Mouse (Mus musculus) bone marrow, adult 2 months (tissue): ENCODE results near the gene Grhl3. TPM values are rescaled to one million over a fixed set of nuclear protein-coding genes. Genes with fewer than 3 reads are reported as not detected.

Experiments
- H3K27ac ChIP-seq: fragments of 200-500 bp; 2 replicates; pipeline ENCODE4 v1.5.1; 2012; ENCODE audit warnings: low read depth, mild to moderate bottlenecking, control low read depth, inconsistent platforms, low read length; ENCODE audit not compliant: control insufficient read depth, poor library complexity, insufficient read depth
- H3K4me1 ChIP-seq: fragments of 200-500 bp; 2 replicates; pipeline ENCODE4 v1.6.1; 2011; ENCODE audit warnings: low read length; ENCODE audit not compliant: control insufficient read depth, insufficient read depth
- H3K4me3 ChIP-seq: fragments of 200-500 bp; replicated peaks from 2 replicates; pipeline ENCODE3; 2011; ENCODE audit warnings: mild to moderate bottlenecking, low read depth, low read length, control low read depth; ENCODE audit not compliant: control insufficient read depth
- CTCF ChIP-seq: fragments of 200-500 bp; IDR thresholded peaks from 2 replicates; pipeline ENCODE4 v1.5.1; 2011; ENCODE audit warnings: low read length, control low read depth; ENCODE audit not compliant: control insufficient read depth, insufficient read depth
- POLR2A ChIP-seq: fragments of 200-500 bp; IDR thresholded peaks from 2 replicates; pipeline ENCODE4 v1.6.1; 2011; ENCODE audit warnings: low read depth, mild to moderate bottlenecking, control low read depth, low read length, borderline replicate concordance; ENCODE audit not compliant: control insufficient read depth
- WGBS: fragments of 180-500 bp; shearing (Covaris S2); methylation state at CpG from one replicate; pipeline ENCODE4 v1.1.7; 2018; 5-methylcytosine and 5-hydroxymethylcytosine counted together
- polyA plus RNA-seq: library from polyadenylated mRNA; stranded (reverse); fragments of >200 nt; gene quantifications from 2 replicates; pipeline ENCODE4 v1.2.4, GENCODE M21; 2011; ENCODE audit warnings: low replicate concordance; ENCODE audit not compliant: missing spikeins, insufficient read depth, insufficient read length

Grhl3 gene
- polyA plus RNA-seq, 1 experiment, result not detected

DNA sequence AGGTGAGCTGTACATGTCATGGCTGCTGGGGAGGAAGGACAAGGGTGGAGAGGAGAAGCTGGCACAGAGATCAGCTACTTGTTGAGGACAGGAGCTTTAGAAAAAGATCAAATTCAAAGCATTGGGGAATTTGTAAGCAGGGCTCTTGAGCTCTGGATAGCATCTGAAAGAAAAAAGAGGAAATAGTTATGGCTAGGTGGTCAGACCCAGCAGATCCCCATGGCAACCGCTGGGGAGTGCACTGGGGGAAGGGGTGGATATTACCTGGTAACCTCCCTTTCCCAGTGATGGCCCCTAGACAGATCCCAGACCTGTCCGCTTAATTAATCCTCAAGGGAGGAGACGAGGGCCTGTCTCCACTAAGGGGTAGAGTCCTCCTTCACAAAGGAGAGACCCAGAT, 73.6 kb downstream of the Grhl3 start:
- H3K27ac ChIP-seq, result no peak overlapping the region
- no peaks in the 10 kb centered on the region for H3K4me1 ChIP-seq
- WGBS, result 57% methylated on average over 3 of the region's 3 CpGs
- no peak for TF ChIP-seq CTCF
- TF ChIP-seq POLR2A, result no peak
- H3K4me3 ChIP-seq, result no peak overlapping the region

GRCm38 (mm10) chr4:135498136-135498535, 75.3 kb downstream of the Grhl3 start:
- H3K27ac ChIP-seq, result no peak overlapping the region
- TF ChIP-seq CTCF (no peak), POLR2A (no peak)
- 89% methylated on average over 6 of the region's 6 CpGs for WGBS
- H3K4me3 ChIP-seq, result no peak overlapping the region
- no peaks in the 10 kb centered on the region; the same call in 1 of the 2 replicates for H3K4me1 ChIP-seq

DNA sequence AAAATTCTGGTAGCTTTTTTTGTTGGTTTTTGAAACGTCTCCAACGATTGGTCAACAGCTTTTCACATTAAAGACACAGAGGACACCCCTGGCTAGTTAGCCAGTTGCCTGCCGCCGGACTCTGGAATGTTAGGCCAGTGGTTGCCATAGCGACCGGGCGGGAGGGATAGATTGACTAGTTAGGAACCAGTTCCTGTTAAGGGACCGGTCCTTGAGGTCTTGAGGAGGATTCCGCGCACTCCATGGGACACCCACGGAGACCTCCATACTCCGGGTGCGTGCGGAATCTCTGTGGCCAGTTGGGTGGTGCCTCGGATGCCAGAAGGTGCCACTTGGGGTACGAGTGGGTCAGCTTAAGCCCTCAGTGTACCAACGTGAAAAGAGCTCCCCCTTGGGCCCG, 77.6 kb downstream of the Grhl3 start:
- no peak for TF ChIP-seq POLR2A
- TF ChIP-seq CTCF, result no peak
- H3K27ac ChIP-seq, result no peak overlapping the region
- WGBS, result 74% methylated on average over 18 of the region's 18 CpGs
- H3K4me3 ChIP-seq, result no peak overlapping the region
- H3K4me1 ChIP-seq, result no peaks in the 10 kb centered on the region; the same call in 1 of the 2 replicates

- H3K4me3 ChIP-seq, result no peak overlapping the region
- no peaks in the 10 kb centered on the region; the same call in 1 of the 2 replicates for H3K4me1 ChIP-seq
- no peak for TF ChIP-seq CTCF
- no peak for TF ChIP-seq POLR2A
- WGBS, result 36% methylated on average over 9 of the region's 9 CpGs
- H3K27ac ChIP-seq, result no peak overlapping the region
Measured at GRCm38 (mm10) chr4:135495397-135495791, 78.0 kb downstream of the Grhl3 start.

DNA sequence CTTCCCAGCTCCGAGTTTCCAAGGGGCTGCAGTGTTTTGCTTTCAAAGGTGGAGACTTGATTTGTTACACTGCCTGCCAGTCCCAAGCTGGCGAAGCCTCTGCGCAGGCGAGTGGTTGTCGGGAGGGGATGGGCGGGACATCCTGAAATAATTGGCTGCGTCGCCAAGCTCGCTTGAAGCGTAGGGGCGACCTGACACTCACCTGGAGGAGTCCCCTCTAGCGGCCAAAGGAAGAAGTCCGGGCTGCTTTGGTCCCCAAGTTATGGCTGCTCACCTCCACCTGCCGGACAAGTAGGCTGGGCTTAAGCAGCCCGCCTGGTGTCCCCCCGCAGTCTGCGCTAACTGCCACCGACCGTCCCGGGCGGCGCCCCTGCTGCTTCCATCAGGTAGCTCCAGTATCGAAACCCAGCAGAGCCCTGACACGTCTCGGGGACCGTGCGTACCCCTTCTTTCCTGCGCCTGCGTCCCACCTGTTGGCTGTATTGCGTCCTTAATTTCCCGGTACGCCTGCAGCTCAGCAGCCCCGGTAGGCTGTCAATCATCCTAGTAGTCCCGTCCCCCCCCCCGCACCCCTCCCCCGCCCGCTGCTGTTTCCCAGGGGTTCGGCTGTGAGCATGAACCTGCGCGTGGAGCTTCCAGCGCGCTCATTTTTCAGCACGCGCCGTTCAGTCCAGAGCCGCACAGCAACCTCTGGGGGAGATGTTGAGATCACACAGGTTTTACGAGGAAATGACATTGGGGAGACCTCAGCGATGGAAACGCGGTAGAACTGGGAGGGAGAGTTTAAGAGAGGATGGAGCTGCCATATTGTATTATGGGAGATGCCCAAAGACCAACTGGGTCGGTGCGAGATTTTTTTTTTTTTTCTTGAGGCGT, 78.7 kb downstream of the Grhl3 start, which contains the start of the genes Stpg1 and Nipal3:
Stpg1 (plus strand) TSS at position 270 of the 876 bp plus-strand sequence.
Nipal3 (minus strand) TSS at position 518 of the 876 bp plus-strand sequence.
- Histone ChIP-seq H3K4me1 (no peaks in the 10 kb centered on the region; the same call in 1 of the 2 replicates), H3K27ac (peak within 1 kb of the TSS; percentile 38), H3K4me3 (peak within 1 kb of the TSS; percentile 92)
- WGBS, result under 1% methylated on average over 53 of the region's 53 CpGs
- TF ChIP-seq POLR2A, result peak; percentile 35; the same call in 1 of the 2 replicates
- peak; percentile 71 for TF ChIP-seq CTCF

- TF ChIP-seq CTCF (peak; percentile 29; the same call in 1 of the 2 replicates), POLR2A (no peak)
- peak overlapping the region; percentile 92 for H3K4me3 ChIP-seq
- H3K4me1 ChIP-seq, result no peaks in the 10 kb centered on the region; the same call in 1 of the 2 replicates
- peak overlapping the region; percentile 38 for H3K27ac ChIP-seq
- under 1% methylated on average over 33 of the region's 33 CpGs for WGBS
Measured at GRCm38 (mm10) chr4:135493691-135494520, 79.5 kb downstream of the Grhl3 start.

GRCm38 (mm10) chr4:135493271-135493670, 80.2 kb downstream of the Grhl3 start:
- H3K27ac ChIP-seq, result peak overlapping the region; percentile 14
- no peaks in the 10 kb centered on the region; the same call in 1 of the 2 replicates for H3K4me1 ChIP-seq
- TF ChIP-seq CTCF, result no peak
- H3K4me3 ChIP-seq, result peak overlapping the region; percentile 92
- 20% methylated on average over 4 of the region's 4 CpGs for WGBS

Other genes with a start within 250 kb of the Grhl3 start
- 99.5 and 141 TPM in 2 replicates for gene Srrm1, start 220.3 kb downstream of the Grhl3 start, polyA plus RNA-seq
- not detected in 2 replicates for gene Ncmap, start 175.4 kb downstream of the Grhl3 start, polyA plus RNA-seq
- 16.3 and 18.6 TPM in 2 replicates for gene Rcan3, start 139.8 kb downstream of the Grhl3 start, polyA plus RNA-seq
- 1.4 TPM in 1 of 2 replicates, not detected in the other for gene Stpg1, start 78.8 kb downstream of the Grhl3 start, polyA plus RNA-seq
- 10.9 and 18.5 TPM in 2 replicates for gene Nipal3, start 78.6 kb downstream of the Grhl3 start, polyA plus RNA-seq
- gene Ifnlr1, start 112.7 kb upstream of the Grhl3 start, polyA plus RNA-seq, result 3.2 and 7.3 TPM in 2 replicates
- gene Il22ra1, start 154.5 kb upstream of the Grhl3 start, polyA plus RNA-seq, result not detected in 2 replicates
- not detected in 2 replicates for gene Myom3, start 186.1 kb upstream of the Grhl3 start, polyA plus RNA-seq